Mouse (Mus musculus): ENCODE measurements around the gene Palld. TPM values are rescaled to one million over a fixed set of nuclear protein-coding genes. Genes with fewer than 3 reads are reported as not detected.

Palld gene
- total RNA-seq, 2 experiments from 2014 or later, result 0.68 TPM; not detected in 1

DNA sequence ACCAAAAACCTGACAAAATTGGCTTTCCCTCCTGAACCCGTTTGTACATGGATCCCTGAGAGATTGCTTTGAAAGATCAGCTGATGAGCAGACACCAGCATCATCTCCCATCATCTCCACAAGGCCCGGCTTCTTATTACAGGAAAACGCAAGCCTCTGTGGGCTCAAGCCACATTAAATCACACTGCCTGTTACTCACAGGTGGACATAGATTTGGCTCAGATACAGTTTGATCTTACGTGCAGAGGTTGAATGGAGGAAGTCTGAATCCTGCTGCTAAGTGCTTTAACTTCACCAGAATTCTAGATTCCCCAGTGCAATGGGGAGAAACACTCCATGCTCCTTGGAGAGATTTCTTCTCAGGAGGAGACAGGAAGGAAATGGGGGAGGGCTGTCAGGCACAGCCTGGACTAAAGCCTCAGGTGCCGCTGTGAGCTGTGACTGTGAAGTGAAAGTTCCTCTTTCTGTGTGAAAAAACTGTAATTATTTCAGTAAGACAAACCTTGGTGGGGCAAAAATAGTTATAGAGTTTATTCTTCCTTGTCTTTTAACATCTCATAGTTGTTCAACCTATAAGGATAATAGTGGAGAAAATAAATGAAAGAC, 121.7 kb downstream of the Palld start:
- no peak for ATAC-seq (replicated peaks; ENCODE audit: low FRiP score, poor library complexity, severe bottlenecking)

GRCm38 (mm10) chr8:61778194-61778593, 124.3 kb downstream of the Palld start:
- no peak for ATAC-seq (replicated peaks; ENCODE audit: low FRiP score, poor library complexity, severe bottlenecking)

DNA sequence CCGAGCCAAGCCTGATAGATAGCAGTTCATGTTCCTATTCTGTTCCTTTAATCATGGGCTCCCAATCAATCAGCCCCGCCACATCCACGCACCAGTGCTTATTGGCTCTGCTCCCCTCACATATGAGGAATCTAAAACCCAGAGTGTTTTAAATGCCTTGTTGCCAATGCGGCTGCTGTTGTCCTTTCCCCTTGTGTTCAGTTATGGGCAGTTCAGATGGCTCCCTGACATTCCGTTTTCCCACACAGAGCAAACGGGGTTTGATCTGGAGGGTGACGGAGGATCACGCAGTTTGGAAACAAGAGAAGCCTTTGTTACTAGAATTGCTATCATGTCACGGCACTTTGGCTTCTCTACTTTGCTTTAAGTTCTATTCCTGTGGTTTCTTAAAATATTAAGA, 125.9 kb downstream of the Palld start:
- ATAC-seq (replicated peaks; ENCODE audit: low FRiP score, poor library complexity, severe bottlenecking), result no peak

GRCm38 (mm10) chr8:61775936-61776335, 126.6 kb downstream of the Palld start:
- ATAC-seq (replicated peaks; ENCODE audit: low FRiP score, poor library complexity, severe bottlenecking), result no peak

DNA sequence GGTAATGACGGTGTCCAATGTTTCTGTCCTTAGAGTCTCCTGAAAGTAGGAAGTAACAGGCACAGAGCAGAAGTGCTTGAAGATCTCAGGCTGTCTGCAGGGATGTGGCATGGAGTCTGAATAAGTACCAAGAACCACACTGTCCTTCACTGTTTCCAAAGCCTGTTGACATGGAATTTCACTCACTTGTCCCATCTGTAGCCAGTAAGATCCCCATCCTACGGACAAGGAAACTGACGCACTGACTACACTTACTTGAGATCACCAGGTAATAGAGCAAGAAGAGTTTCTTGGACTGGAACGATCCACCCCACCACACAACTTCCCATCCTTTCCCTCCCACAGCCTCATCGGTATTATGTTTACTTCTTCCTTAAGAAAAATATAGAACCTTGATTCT, 128.3 kb downstream of the Palld start:
- no peak for ATAC-seq (replicated peaks; ENCODE audit: low FRiP score, poor library complexity, severe bottlenecking)

- no peak for ATAC-seq (replicated peaks; ENCODE audit: low FRiP score, poor library complexity, severe bottlenecking)
Measured at GRCm38 (mm10) chr8:61773595-61774088, 128.8 kb downstream of the Palld start.

GRCm38 (mm10) chr8:61771328-61771727, 131.2 kb downstream of the Palld start:
- no peak for ATAC-seq (replicated peaks; ENCODE audit: low FRiP score, poor library complexity, severe bottlenecking)

- no peak for ATAC-seq (replicated peaks; ENCODE audit: low FRiP score, poor library complexity, severe bottlenecking)
Measured at GRCm38 (mm10) chr8:61769340-61769879, 133.1 kb downstream of the Palld start.

GRCm38 (mm10) chr8:61760190-61760578, 142.3 kb downstream of the Palld start:
- no peak for ATAC-seq (replicated peaks; ENCODE audit: low FRiP score, poor library complexity, severe bottlenecking)

GRCm38 (mm10) chr8:61759327-61760189, 142.9 kb downstream of the Palld start:
- no peak for ATAC-seq (replicated peaks; ENCODE audit: low FRiP score, poor library complexity, severe bottlenecking)

GRCm38 (mm10) chr8:61758686-61759326, 143.7 kb downstream of the Palld start:
- ATAC-seq (replicated peaks; ENCODE audit: low FRiP score, poor library complexity, severe bottlenecking), result no peak

GRCm38 (mm10) chr8:61756971-61757965, 145.2 kb downstream of the Palld start:
- no peak for ATAC-seq (replicated peaks; ENCODE audit: low FRiP score, poor library complexity, severe bottlenecking)

GRCm38 (mm10) chr8:61755186-61755585, 147.3 kb downstream of the Palld start:
- no peak for ATAC-seq (replicated peaks; ENCODE audit: low FRiP score, poor library complexity, severe bottlenecking)

- ATAC-seq (replicated peaks; ENCODE audit: low FRiP score, poor library complexity, severe bottlenecking), result no peak
Measured at GRCm38 (mm10) chr8:61747070-61747469, 155.4 kb downstream of the Palld start.

DNA sequence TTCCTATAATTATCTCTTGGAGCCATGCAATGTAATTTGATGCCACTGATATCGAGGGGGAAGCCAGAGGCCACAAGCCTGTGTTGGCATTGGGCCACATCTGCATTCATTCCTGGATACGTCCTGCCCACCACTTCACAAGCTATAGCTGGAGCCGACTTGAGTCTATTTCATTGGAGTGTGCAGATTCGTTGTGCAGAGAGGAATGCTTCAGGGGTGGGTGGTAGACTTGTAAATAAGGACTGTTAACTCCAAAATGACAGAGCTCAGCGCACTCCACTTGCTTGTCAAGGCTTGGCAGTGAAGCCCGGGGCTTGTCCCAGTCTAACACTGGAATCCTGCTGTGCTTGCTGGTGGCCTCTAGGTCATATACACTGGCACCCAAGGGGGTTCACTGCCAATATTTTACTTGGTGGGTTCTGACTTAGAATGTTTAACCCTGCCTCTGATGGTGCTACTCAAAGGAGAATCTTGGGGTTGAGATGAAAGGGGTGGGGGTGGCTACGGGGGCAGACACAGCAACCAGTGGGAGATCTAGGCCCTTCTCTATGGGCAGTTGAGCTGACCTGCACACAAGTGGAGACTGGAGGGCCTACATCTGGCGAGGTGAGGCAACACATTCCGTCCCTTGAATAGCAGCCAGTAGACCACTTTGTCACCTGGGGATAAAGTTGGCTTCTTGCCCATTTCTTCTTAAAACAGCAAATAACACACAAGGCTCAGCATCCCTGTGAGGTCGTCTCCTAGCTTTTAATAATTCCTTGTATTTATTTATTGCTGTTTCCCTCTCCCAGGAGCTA, 157.1 kb downstream of the Palld start:
- ATAC-seq (replicated peaks; ENCODE audit: low FRiP score, poor library complexity, severe bottlenecking), result no peak

- no peak for ATAC-seq (replicated peaks; ENCODE audit: low FRiP score, poor library complexity, severe bottlenecking)
Measured at GRCm38 (mm10) chr8:61743764-61744562, 158.5 kb downstream of the Palld start.

GRCm38 (mm10) chr8:61737465-61737864, 165.0 kb downstream of the Palld start:
- ATAC-seq (replicated peaks; ENCODE audit: low FRiP score, poor library complexity, severe bottlenecking), result no peak
